Mouse (Mus musculus) heart, embryonic 12.5 days (tissue): ENCODE measurements around the gene Fndc11. TPM values are rescaled to one million over a fixed set of nuclear protein-coding genes. Genes with fewer than 3 reads are reported as not detected.
"Not testable (repeated sequence)": the region's sequence is repeated elsewhere in the genome, so short reads cannot be mapped to it uniquely, and the experiment has no call there.

Experiments
- ATAC-seq: fragments of 200-750 bp; cut with Nextera tagmentation; 2 replicates; pipeline ENCODE4 v1.8.0; 2017; ENCODE audit warnings: moderate TSS enrichment, moderate library complexity; ENCODE audit not compliant: insufficient number of reproducible peaks, low FRiP score
- H3K27ac ChIP-seq: fragments of 300-500 bp; sonication (generic); 2 replicates; pipeline ENCODE4 v1.5.1; 2016; ENCODE audit warnings: mild to moderate bottlenecking, moderate library complexity; ENCODE audit not compliant: poor library complexity, severe bottlenecking
- H3K27me3 ChIP-seq: fragments of 300-500 bp; sonication (generic); replicated peaks from 2 replicates; pipeline ENCODE4 v1.6.1; 2016; ENCODE audit warnings: mild to moderate bottlenecking, moderate library complexity
- H3K36me3 ChIP-seq: fragments of 300-500 bp; sonication (generic); 2 replicates; pipeline ENCODE4 v1.6.1; 2016; ENCODE audit warnings: mild to moderate bottlenecking, moderate library complexity
- H3K4me1 ChIP-seq: fragments of 300-500 bp; sonication (generic); replicated peaks from 2 replicates; pipeline ENCODE4 v1.6.1; 2016; ENCODE audit warnings: mild to moderate bottlenecking
- H3K4me2 ChIP-seq: fragments of 300-500 bp; sonication (generic); 2 replicates; pipeline ENCODE4 v1.6.1; 2016; ENCODE audit warnings: mild to moderate bottlenecking, moderate library complexity
- H3K4me3 ChIP-seq: fragments of 300-500 bp; sonication (generic); 2 replicates; pipeline ENCODE4 v1.5.1; 2016; ENCODE audit warnings: mild to moderate bottlenecking
- H3K9ac ChIP-seq: fragments of 300-500 bp; sonication (generic); 2 replicates; pipeline ENCODE4 v1.6.1; 2016; ENCODE audit warnings: mild to moderate bottlenecking, moderate library complexity
- H3K9me3 ChIP-seq: fragments of 300-500 bp; sonication (generic); replicated peaks from 2 replicates; pipeline ENCODE4 v1.6.1; 2016; ENCODE audit warnings: mild to moderate bottlenecking, moderate library complexity
- WGBS: fragments of 180-500 bp; shearing (Covaris S2); methylation state at CpG from one replicate; pipeline ENCODE4 v1.1.7; 2016; 5-methylcytosine and 5-hydroxymethylcytosine counted together
- polyA plus RNA-seq: library from polyadenylated mRNA; unstranded; fragments of >200 nt; fragmentation: Nextera tagmentation; extraction: Ambion mirVana; gene quantifications from 2 replicates; pipeline ENCODE4 v1.2.1, GENCODE M21; 2016

The Fndc11 gene
- not detected in 2 replicates for polyA plus RNA-seq

DNA sequence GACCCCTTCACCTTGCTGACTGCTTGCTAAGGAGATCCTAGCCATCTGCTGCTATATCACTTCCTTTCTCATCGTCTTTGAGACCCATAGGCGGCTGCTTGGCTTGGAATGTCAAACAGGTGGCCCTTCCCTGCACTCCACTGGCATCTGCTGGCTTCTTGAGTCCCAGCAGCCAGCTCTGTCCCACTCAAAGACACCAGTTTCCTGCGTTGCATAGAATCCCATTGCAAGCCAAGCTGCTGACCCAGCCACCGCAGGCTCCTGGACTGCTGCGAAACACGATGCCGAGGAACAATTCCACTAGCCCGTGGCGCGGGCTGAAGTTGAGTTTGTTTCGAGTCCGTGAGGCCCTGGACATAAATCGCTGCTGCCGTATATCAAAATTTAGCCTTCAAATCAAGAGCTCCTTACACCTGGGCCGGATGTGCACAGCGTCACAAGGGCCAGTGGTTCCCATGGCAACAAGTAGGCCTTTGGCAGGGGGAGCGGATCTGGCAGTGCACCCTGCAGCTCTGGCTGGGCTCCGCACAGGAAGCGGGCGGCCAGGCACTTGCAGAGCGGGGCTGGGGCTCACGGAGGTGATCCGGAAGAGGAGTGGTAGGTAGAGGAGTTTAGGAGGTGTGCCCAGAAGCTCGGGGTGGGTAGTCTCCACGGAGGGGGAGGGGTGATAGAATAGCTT, at the start of gene Fndc11:
TSS of gene Fndc11 (plus strand) at position 476 of the 679 bp plus-strand sequence.
- peak; percentile 91 for ATAC-seq

DNA sequence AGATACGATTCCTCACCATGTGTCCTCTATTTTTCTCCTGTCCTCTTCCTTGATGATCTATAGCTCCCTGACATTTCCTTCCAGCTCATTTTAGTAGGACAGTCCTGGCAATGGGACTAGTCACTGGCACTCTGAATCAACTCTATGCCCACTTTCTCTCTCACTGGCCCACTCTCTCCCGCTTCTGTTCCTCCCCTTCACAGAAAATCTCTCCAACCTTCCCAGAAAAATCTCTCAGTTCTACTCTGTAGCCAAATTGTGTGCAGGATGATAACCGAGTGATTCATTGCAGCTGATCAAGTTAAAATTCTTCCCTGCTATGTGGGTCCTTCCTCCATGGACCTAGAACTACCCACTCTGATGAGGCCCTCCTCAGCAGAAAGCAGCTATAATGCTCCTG, 45.2 kb upstream of the Fndc11 start:
- no peak overlapping the region for H3K4me2 ChIP-seq
- no peak overlapping the region for H3K27ac ChIP-seq
- H3K27me3 ChIP-seq, result 0 out of 2 replicates have a peak, but pooled peaks cover 2% of the 10 kb centered on the region
- 83% methylated on average over 3 of the region's 3 CpGs for WGBS
- no peak for ATAC-seq
- peaks cover 1% of the 10 kb centered on the region; the same call in 1 of the 2 replicates for H3K9me3 ChIP-seq
- H3K4me3 ChIP-seq, result no peak overlapping the region
- H3K4me1 ChIP-seq, result no peaks in the 10 kb centered on the region
- H3K9ac ChIP-seq, result no peak overlapping the region
- no peaks in the 10 kb centered on the region for H3K36me3 ChIP-seq

More for the DNA sequence above, at the start of gene Fndc11:
- Histone ChIP-seq H3K9me3 (no peaks in the 10 kb centered on the region), H3K36me3 (no peaks in the 10 kb centered on the region), H3K27ac (0 out of 2 replicates have a peak within 1 kb of the TSS, but pooled peaks have one; percentile 30), H3K27me3 (peaks cover 23% of the 10 kb centered on the region), H3K9ac (no peak within 1 kb of the TSS), H3K4me3 (peak within 1 kb of the TSS; percentile 37), H3K4me2 (peak within 1 kb of the TSS; percentile 72), H3K4me1 (peaks cover 16% of the 10 kb centered on the region)
- 5% methylated on average over 25 of the region's 25 CpGs for whole genome bisulfite sequencing

DNA sequence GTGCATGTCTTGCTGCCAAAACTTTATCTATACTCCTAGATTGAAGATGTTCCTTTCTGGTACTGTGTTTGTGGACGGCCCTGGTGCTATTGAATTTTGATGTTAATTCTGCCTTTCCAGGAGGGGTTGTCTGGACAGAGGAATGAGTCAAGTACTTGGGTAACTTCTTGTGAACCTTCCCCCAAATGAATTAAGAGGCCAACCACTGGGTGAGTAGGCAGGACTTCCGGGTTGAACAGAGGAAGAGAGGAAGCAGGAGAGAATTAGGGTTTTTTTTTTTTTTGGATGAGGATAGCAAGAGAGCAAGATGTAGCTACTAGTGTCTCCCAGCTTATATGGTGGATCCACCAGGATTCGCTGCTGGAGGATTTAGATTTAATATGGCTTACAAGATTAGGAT, 41.8 kb upstream of the Fndc11 start:
- 68% methylated on average over 3 of the region's 3 CpGs for WGBS
- no peak for ATAC-seq
- no peak overlapping the region for H3K4me3 ChIP-seq

DNA sequence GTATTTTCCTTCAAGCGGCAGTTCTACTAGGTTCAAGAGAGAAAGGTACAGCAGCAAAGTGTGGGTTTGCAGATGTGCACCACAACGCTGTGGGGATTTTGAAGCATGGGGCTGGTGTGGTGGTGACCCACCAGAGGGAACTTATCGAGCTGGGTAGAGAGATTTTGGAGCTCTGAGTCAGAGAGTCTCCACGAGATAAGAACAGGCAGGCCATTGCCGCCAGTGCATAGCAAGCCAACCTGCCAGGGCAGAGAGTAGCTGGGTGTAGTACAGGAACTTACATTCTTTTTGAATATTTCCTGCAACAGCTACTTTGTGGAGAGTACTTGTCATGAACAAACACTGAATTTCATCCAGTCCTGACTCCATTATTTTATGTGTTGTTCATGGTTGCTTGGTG, 41.3 kb upstream of the Fndc11 start:
- Histone ChIP-seq H3K4me1 (no peaks in the 10 kb centered on the region), H3K4me3 (no peak overlapping the region), H3K9me3 (no peaks in the 10 kb centered on the region), H3K36me3 (no peaks in the 10 kb centered on the region), H3K4me2 (no peak overlapping the region), H3K27me3 (0 out of 2 replicates have a peak, but pooled peaks cover 2% of the 10 kb centered on the region), H3K9ac (no peak overlapping the region), H3K27ac (no peak overlapping the region)
- WGBS, result 51% methylated on average over 5 of the region's 5 CpGs
- ATAC-seq, result no peak

More for the DNA sequence above, 41.8 kb upstream of the Fndc11 start:
- Histone ChIP-seq H3K36me3 (no peaks in the 10 kb centered on the region), H3K4me1 (no peaks in the 10 kb centered on the region), H3K27ac (no peak overlapping the region), H3K9me3 (no peaks in the 10 kb centered on the region), H3K27me3 (0 out of 2 replicates have a peak, but pooled peaks cover 2% of the 10 kb centered on the region), H3K4me2 (no peak overlapping the region), H3K9ac (no peak overlapping the region)

DNA sequence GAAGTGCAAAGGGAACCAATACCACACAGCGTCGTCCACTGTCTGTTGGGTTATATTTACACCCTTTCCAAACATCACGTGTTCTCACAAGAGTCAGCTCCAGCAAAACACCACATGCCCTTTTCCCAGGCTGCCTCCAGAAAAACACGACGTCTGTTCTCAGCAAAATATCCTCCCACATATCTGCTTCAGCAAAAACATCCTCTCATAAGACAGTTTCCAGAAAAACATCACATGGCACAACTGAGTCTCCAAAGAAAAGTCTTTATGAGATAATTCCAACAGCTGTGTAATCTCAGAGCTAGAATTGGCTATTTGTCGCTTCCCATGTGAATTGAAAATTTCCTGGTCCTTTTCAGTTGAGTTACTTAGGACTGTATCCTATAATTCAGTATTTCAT, 38.9 kb upstream of the Fndc11 start:
- 63% methylated on average over 6 of the region's 6 CpGs for WGBS
- ATAC-seq, result no peak
- Histone ChIP-seq H3K4me1 (no peaks in the 10 kb centered on the region), H3K4me3 (no peak overlapping the region), H3K36me3 (no peaks in the 10 kb centered on the region), H3K27ac (no peak overlapping the region), H3K9ac (no peak overlapping the region), H3K9me3 (no peaks in the 10 kb centered on the region), H3K4me2 (no peak overlapping the region), H3K27me3 (0 out of 2 replicates have a peak, but pooled peaks cover 2% of the 10 kb centered on the region)

DNA sequence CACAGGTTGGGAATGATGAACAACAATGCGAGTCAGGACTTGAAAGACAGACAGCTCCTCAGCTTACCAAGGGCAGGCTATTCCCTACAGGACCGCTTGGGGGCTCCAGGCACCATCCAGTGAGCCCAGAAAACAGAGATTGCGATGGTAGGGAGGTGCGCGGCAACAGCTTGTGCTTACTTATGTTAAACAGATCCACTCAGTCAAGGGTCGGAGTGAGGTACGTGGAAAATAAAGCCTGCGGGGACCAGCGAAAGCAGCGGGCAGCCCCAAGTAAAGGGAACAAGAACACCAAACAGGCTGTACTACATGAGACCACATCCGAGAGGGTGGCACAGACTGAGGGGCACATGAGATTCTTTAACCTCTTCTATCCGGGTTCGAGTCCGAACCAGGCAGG, 33.2 kb upstream of the Fndc11 start:
- H3K9me3 ChIP-seq, result no peaks in the 10 kb centered on the region
- peak overlapping the region; percentile 88 for H3K9ac ChIP-seq
- WGBS, result 1% methylated on average over 14 of the region's 14 CpGs
- H3K4me2 ChIP-seq, result peak overlapping the region; percentile 91
- H3K27ac ChIP-seq, result peak overlapping the region; percentile 94
- peaks cover 4% of the 10 kb centered on the region; the same call in 1 of the 2 replicates for H3K36me3 ChIP-seq
- peak overlapping the region; percentile 75 for H3K4me3 ChIP-seq
- H3K27me3 ChIP-seq, result no peaks in the 10 kb centered on the region
- ATAC-seq, result peak; percentile 78
- H3K4me1 ChIP-seq, result peaks cover 9% of the 10 kb centered on the region; the same call in 1 of the 2 replicates

DNA sequence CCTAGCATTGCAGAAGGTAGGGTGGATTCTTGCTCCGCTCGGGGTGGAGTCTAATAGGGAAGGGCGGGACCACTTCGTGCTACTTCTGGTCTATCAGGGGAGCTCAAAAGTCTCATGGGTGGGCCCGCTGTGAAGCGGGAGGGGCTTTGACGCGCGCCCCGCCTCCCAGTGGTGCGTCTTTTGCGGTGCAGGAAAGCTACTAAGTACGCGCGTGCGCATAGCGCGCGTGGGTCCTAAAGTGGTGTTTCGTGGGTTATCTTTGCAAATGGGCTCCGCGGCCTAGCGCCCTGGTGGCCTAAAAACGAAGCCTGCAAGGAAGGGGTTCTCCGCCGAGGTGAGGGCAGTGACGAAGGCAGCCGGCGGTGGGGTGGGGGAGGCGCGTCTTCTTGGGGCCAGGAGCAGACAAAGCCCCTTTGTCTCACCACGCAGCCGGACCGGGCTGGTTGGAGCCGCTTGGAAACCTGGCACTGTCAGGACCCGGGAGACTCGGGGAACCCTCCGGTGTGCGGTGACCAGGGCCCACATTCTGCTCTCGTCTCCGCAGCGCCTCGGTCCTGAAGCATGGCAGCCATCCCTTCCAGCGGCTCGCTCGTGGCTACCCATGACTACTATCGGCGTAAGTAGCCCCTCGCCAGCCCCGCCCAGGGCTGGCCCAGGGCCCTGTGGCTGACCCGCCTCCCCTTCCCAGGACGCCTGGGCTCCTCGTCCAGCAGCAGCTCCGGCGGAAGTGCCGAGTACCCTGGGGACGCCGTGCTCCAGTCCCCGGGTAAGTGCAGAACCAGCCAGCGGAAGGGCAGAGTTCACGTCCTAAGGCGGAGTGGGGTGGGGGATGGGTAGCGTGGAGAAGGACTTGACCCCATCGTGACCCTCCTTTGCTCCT, 32.5 kb upstream of the Fndc11 start, which contains the start of gene Ppdpf:
TSS of gene Ppdpf (plus strand) at position 127 of the 880 bp plus-strand sequence.
- Histone ChIP-seq H3K9me3 (no peaks in the 10 kb centered on the region), H3K9ac (peak within 1 kb of the TSS; percentile 88), H3K4me3 (peak within 1 kb of the TSS; percentile 75), H3K27me3 (no peaks in the 10 kb centered on the region), H3K4me2 (peak within 1 kb of the TSS; percentile 91), H3K4me1 (peaks cover 9% of the 10 kb centered on the region; the same call in 1 of the 2 replicates), H3K27ac (peak within 1 kb of the TSS; percentile 94), H3K36me3 (peaks cover 4% of the 10 kb centered on the region; the same call in 1 of the 2 replicates)
- ATAC-seq, result peak; percentile 96
- WGBS, result under 1% methylated on average over 63 of the region's 64 CpGs

DNA sequence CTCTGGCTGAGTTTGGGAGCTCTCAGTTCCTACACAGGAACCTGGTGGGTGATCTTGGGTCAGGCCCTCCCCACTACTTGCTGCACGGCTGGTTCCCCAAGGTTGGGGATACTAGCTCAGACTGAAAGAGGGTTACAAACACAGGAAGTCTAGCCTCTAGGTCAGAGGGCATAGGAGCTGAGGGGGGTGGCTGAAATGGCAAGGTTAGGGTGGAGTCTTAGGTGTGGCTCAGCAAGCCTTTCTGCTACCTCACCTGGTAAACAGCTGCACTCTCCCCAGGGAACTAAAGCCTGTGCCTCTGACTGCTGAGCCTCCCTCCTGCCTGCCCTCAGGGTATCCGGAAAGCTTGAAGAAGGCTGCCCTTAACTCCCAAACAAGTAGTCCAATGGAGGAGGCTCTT, 31.1 kb upstream of the Fndc11 start:
- Histone ChIP-seq H3K4me2 (peak overlapping the region; percentile 91), H3K27ac (peak overlapping the region; percentile 31; the same call in 1 of the 2 replicates), H3K4me1 (peaks cover 9% of the 10 kb centered on the region; the same call in 1 of the 2 replicates), H3K27me3 (no peaks in the 10 kb centered on the region), H3K9me3 (no peaks in the 10 kb centered on the region), H3K9ac (no peak overlapping the region), H3K36me3 (peaks cover 4% of the 10 kb centered on the region; the same call in 1 of the 2 replicates), H3K4me3 (peak overlapping the region; percentile 5; the same call in 1 of the 2 replicates)
- WGBS, result 64% methylated on average over 2 of the region's 2 CpGs
- no peak for ATAC-seq

DNA sequence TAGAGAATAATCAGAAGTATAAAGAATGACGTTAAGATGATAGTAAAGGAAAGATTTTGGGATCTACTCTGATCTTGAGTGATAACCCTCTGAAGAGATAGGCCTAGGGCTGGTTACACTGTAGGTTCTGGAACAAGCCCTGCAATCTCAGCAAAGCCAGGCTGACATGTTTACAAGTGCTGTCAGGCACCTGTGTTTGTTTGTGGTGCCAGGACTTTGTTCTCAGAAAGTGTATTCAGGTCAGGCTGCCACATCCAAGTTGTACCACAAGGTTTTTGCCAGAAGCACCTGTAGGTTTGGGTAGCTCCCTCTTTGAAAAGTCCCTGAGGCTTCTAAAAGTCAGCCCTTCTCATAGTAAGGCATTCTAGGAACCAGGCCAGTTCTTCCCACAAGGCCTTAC, 30.5 kb upstream of the Fndc11 start:
- Histone ChIP-seq H3K9me3 (no peaks in the 10 kb centered on the region), H3K9ac (no peak overlapping the region), H3K36me3 (peaks cover 4% of the 10 kb centered on the region; the same call in 1 of the 2 replicates), H3K27ac (no peak overlapping the region), H3K4me3 (no peak overlapping the region), H3K4me1 (peaks cover 9% of the 10 kb centered on the region; the same call in 1 of the 2 replicates), H3K4me2 (no peak overlapping the region), H3K27me3 (no peaks in the 10 kb centered on the region)
- WGBS, result 80% methylated on average over 1 of the region's 1 CpGs
- no peak for ATAC-seq

DNA sequence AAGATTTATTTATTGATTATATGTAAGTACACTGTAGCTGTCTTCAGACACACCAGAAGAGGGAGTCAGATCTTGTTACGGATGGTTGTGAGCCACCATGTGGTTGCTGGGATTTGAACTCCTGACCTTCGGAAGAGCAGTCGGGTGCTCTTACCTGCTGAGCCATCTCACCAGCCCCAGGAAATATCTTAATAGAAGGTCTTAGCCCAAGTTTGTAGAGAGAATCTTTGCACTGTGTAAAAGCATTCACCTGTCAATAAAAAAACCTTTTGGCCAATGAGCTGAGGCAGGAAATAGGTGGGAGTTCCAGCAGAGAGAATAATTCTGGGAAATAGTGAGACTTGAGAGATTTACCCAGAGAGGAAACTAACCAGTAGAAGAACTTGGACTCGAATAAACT, 28.4 kb upstream of the Fndc11 start:
- not testable (repeated sequence) for H3K27ac ChIP-seq, H3K9ac ChIP-seq, H3K4me2 ChIP-seq, H3K4me3 ChIP-seq, ATAC-seq, H3K36me3 ChIP-seq, H3K9me3 ChIP-seq, H3K4me1 ChIP-seq
- WGBS, result 72% methylated on average over 4 of the region's 4 CpGs
- H3K27me3 ChIP-seq, result peaks cover 12% of the 10 kb centered on the region; the same call in 1 of the 2 replicates

DNA sequence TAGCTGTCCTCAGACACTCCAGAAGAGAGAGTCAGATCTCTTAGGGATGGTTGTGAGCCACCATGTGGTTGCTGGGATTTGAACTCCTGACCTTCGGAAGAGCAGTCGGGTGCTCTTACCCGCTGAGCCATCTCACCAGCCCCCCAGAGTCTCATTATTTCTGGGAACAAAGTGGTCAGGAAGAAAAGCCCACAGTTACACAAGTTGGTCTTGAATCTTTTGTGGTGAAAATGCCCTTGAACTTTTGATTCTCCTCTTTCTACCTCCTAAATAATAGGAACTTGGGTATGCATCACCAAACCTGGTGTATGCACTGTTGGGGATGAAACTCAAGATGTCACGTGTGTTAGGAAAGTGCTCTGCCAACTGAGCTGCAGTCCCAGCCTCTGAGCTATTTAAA, 27.9 kb upstream of the Fndc11 start:
- Histone ChIP-seq H3K27me3 (peaks cover 12% of the 10 kb centered on the region; the same call in 1 of the 2 replicates), H3K9me3 (no peaks in the 10 kb centered on the region), H3K27ac (no peak overlapping the region), H3K9ac (no peak overlapping the region), H3K4me2 (no peak overlapping the region), H3K36me3 (peaks cover 4% of the 10 kb centered on the region; the same call in 1 of the 2 replicates), H3K4me1 (peaks cover 9% of the 10 kb centered on the region; the same call in 1 of the 2 replicates), H3K4me3 (no peak overlapping the region)
- ATAC-seq, result no peak
- WGBS, result 63% methylated on average over 4 of the region's 4 CpGs
